Mouse (Mus musculus) heart, postnatal 0 days (tissue): ENCODE measurements around the gene Syngr1.

Experiments used
- CTCF ChIP-seq: IDR thresholded peaks from 2 replicates; pipeline ENCODE4 v1.5.1; 2016; ENCODE audit warnings: antibody characterized with exemption, control low read depth, low read depth
- EP300 ChIP-seq: IDR thresholded peaks from 2 replicates; pipeline ENCODE4 v1.6.1; 2016; ENCODE audit warnings: antibody characterized with exemption, low read depth

GRCm38 (mm10) chr15:80047973-80048372 is 43.2 kb upstream of the Syngr1 start:
- no peak for TF ChIP-seq CTCF
- TF ChIP-seq EP300 = no peak
